Mouse (Mus musculus) right cerebral cortex, postnatal 10 days (tissue): ENCODE results near the gene Proser1.

Experiments
- DNase-seq, 2 experiments: peaks; one replicate each; pipeline ENCODE4 v3.0.0; 2021; ENCODE audit warnings: low spot score in 2 of 2

Proser1 gene

GRCm38 (mm10) chr3:53463046-53463764 lies at the start of gene Proser1, which contains the start of gene Nhlrc3:
Gene Proser1, plus strand, starts transcription at chr3:53463666.
Gene Nhlrc3, minus strand, starts transcription at chr3:53463332.
- peak; percentile 97 to 98 for DNase-seq

- DNase-seq, result no peak
Observed at GRCm38 (mm10) chr3:53413959-53414358, 49.5 kb upstream of the Proser1 start.

DNA sequence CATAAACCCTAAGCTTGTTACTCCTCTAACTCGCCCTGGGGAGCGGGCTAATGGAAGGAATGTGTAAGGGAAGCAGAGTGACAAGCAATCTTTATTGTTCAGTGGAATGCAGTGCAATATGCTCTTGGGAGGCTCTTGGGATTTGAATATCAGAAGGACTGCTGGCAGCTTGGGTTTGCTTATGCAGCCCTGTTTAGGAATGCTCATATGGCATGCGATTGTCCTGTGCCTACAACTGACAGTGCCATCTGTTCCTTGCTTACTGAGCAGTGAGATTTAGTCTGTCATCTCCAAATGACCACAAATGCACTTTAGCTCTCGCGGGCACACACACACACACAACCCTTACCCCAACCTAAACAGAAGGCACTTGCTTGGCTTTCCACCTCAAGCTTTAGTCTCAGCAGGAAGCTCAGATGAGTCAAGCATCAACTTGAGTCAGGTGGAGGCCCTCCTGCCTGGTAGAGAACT lies 47.4 kb upstream of the Proser1 start:
- peak; percentile 37 to 66 for DNase-seq

DNA sequence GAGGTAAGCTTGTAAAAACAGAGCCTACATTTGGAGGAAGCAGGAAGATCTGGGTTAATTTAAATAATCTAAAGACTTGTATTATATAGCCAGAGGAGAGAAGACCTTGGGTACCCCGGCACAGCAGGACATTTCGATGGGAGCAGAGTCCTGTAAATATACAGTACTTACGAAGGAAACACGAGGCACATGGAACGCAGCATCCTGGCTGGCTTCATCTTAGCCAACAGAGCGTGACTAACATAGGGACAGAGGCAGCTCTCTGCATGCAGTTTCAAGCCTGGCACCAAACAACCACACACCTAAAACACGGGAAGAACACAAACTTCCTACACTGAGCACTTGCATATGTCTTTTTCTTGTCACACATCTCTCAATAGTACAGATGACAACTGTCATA lies 45.8 kb upstream of the Proser1 start:
- DNase-seq, result no peak

- DNase-seq, result peak in 1 of 2 experiments; percentile 5
Observed at GRCm38 (mm10) chr3:53421656-53422055, 41.8 kb upstream of the Proser1 start.

GRCm38 (mm10) chr3:53422691-53423090 lies 40.8 kb upstream of the Proser1 start:
- no peak for DNase-seq

DNA sequence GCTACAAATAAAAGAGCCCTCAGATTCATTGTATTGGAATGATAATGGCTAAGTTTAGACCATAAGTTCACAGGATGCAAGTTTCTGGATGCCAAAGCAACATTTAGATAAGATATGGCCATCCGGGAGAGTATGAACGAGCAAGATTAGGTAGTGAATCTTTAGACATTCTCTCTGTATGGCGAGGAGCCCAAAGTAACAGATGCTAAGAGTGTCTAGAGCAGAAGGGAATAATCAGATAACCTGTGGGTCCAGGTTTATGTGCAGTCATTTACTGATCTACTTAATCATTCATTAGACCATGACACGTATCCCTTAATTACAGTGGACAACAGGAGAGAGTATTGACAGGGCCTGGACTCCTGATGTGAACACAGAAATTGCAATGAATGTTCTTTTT lies 39.9 kb upstream of the Proser1 start:
- DNase-seq, result no peak

DNA sequence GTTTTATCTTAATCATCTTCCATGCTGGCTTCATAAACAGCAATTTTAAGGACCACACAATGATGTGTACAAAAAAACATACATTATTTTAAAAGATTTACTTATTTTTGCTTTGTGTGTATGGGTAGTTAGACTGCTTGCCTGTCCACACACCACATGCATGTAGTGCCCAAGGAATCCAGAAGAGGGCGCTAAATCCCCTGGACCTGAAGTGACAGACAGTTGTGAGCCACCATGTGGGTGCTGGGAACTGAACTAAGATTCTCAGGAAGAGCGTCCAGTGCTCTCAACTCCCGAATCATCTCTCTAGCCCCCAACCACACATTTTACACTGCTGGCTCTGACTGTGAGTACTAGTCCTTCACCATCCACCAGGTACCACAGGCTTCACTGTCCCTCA lies 28.9 kb upstream of the Proser1 start:
- no peak for DNase-seq

DNA sequence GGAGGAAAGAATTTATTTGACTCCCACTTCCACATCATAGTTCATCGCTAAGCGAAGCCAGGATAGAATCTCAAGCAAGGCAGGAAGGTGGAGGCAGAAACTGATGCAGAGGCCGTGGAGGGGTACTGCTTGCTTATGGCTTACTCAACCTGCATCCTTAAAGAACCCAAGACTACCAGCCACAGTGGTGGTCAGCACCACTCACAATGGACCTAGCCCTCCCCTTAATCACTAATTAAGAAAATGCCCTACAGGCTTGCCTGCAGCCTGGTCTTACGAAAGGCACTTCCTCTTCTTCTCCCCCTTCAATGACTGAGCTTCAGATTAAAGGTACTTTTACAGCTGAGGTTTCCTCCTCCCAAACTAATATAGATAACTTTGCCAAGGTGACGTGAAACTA lies 26.9 kb upstream of the Proser1 start:
- DNase-seq, result peak in 1 of 2 experiments; percentile 11

- peak in 1 of 2 experiments; percentile 21 for DNase-seq
Observed at GRCm38 (mm10) chr3:53445540-53445939, 17.9 kb upstream of the Proser1 start.

GRCm38 (mm10) chr3:53446801-53447200 lies 16.7 kb upstream of the Proser1 start:
- DNase-seq, result peak in 1 of 2 experiments; percentile 20

- peak; percentile 56 to 72 for DNase-seq
Observed at GRCm38 (mm10) chr3:53448208-53448607, 15.3 kb upstream of the Proser1 start.

GRCm38 (mm10) chr3:53450666-53451065 lies 12.8 kb upstream of the Proser1 start:
- DNase-seq, result peak in 1 of 2 experiments; percentile 19

DNA sequence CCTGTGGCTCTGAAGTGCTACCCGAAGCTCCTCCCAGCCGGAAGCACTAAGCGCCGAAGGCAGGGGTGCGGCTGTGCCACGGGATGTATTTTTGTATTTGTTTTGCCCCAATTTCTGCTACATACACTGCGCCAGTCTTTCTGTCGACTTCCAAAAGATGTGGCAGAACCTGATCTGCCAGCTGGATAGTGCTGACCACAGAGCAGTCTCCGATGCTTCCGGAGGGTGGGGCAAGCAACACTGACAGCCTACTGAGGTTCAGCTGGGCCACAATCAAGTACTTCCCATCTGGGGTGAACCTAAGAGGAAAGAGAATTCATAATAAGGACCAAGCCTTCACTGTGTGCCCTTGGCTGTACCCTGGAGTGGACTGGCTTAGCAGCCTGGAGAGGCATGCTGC lies 11.1 kb upstream of the Proser1 start:
- peak in 1 of 2 experiments; percentile 13 for DNase-seq

- DNase-seq, result no peak
Observed at GRCm38 (mm10) chr3:53453346-53453745, 10.1 kb upstream of the Proser1 start.

- DNase-seq, result no peak
Observed at GRCm38 (mm10) chr3:53454005-53454404, 9.5 kb upstream of the Proser1 start.

DNA sequence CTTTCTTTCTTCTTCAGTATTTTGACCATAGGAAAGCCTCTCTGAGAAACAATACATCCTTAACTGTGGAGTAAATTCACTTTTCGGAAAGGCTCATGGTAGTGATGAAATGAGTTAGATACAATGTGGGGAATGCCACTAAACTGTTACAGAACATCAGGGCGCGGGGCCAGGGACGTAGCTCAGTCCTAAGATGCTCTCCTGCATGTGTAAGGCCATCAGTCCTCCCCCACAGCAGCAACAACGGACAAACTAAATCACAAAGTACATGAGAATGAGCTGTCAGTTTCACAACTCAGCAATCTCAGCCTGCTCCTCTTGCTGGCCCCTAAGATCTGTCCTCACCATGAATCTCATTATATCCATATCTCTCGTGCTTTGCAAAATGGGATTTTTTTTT lies 8.9 kb upstream of the Proser1 start:
- DNase-seq, result no peak

GRCm38 (mm10) chr3:53454984-53455383 lies 8.5 kb upstream of the Proser1 start:
- DNase-seq, result no peak

DNA sequence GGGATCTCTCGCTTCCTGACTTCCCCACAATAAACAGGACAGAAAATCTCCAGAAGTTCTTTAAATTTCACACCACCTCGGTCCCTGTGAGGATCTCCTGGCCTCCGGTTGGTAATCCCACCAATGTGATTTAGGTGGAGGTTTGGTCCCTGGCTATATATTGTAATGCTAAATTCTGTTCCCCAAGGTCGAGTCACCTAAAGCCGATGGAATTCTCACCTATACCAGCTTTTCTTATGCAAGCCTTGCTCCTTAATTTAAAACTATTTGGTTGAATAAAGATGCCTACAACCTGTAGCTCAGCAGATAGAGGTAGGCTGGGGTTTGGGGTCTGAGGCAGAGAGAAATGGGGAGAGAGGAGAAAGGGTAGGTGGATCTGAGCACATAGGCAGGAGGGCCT lies 5.7 kb upstream of the Proser1 start:
- DNase-seq, result no peak

GRCm38 (mm10) chr3:53460106-53460505 lies 3.4 kb upstream of the Proser1 start:
- DNase-seq, result peak in 1 of 2 experiments; percentile 39

GRCm38 (mm10) chr3:53462701-53463045 lies 793 bp upstream of the Proser1 start:
- no peak for DNase-seq

- DNase-seq, result no peak
Observed at GRCm38 (mm10) chr3:53463765-53464114, 274 bp downstream of the Proser1 start.

GRCm38 (mm10) chr3:53464146-53464698 lies 756 bp downstream of the Proser1 start:
- no peak for DNase-seq
